Mouse (Mus musculus) neural tube, postnatal 0 days (tissue): ENCODE measurements around the gene Chic2. TPM values are rescaled to one million over a fixed set of nuclear protein-coding genes. Genes with fewer than 3 reads are reported as not detected.

ENCODE experiments used
- polyA plus RNA-seq: library from polyadenylated mRNA; unstranded; fragments of >200 nt; fragmentation: Nextera tagmentation; extraction: Ambion mirVana; gene quantifications from 2 replicates; pipeline ENCODE4 v1.2.1, GENCODE M21; 2015

The Chic2 gene
- polyA plus RNA-seq, result 37.9 and 44.0 TPM in 2 replicates

GRCm38 (mm10) chr5:75044310-75044904 is at the start of gene Chic2:
Chic2 (minus strand) TSS chr5:75044774.

GRCm38 (mm10) chr5:75075383-75075941 is 30.9 kb upstream of the Chic2 start, which contains the start of gene Gsx2:
Gsx2 (plus strand) TSS chr5:75075601.

Other genes with a start within 250 kb of the Chic2 start
- not detected in 2 replicates for gene Gsx2, start 30.8 kb upstream of the Chic2 start, polyA plus RNA-seq
- 21.9 and 22.0 TPM in 2 replicates for gene Pdgfra, start 107.5 kb upstream of the Chic2 start, polyA plus RNA-seq